Mouse (Mus musculus) embryonic facial prominence, embryonic 14.5 days (tissue): ENCODE data around the gene Sgip1. TPM values are rescaled to one million over a fixed set of nuclear protein-coding genes. Genes with fewer than 3 reads are reported as not detected.

ENCODE experiments used
- ATAC-seq: fragments of 200-750 bp; cut with Nextera tagmentation; 2 replicates; pipeline ENCODE4 v1.8.0; 2017; ENCODE audit warnings: low read depth, moderate number of reproducible peaks, moderate TSS enrichment
- DNase-seq: peaks from one replicate; pipeline ENCODE4 v3.0.0-alpha.2; 2015; ENCODE audit warnings: low spot score
- H3K27ac ChIP-seq: fragments of 300-500 bp; sonication (generic); replicated peaks from 2 replicates; pipeline ENCODE4 v1.5.1; 2014; ENCODE audit warnings: low read depth, mild to moderate bottlenecking, low read length, moderate library complexity
- H3K27me3 ChIP-seq: fragments of 300-500 bp; sonication (generic); replicated peaks from 2 replicates; pipeline ENCODE4 v1.6.1; 2014; ENCODE audit warnings: low read length; ENCODE audit not compliant: control insufficient read depth, insufficient read depth
- H3K36me3 ChIP-seq: fragments of 300-500 bp; sonication (generic); 2 replicates; pipeline ENCODE4 v1.6.1; 2014; ENCODE audit warnings: low read length, mixed read lengths; ENCODE audit not compliant: control insufficient read depth, insufficient read depth
- H3K4me1 ChIP-seq: fragments of 300-500 bp; sonication (generic); 2 replicates; pipeline ENCODE4 v1.6.1; 2014; ENCODE audit warnings: antibody characterized with exemption, low read length; ENCODE audit not compliant: control insufficient read depth, insufficient read depth
- H3K4me2 ChIP-seq: fragments of 300-500 bp; sonication (generic); 2 replicates; pipeline ENCODE4 v1.6.1; 2014; ENCODE audit warnings: low read depth, mild to moderate bottlenecking, low read length, moderate library complexity, mixed read lengths
- H3K4me3 ChIP-seq: fragments of 300-500 bp; sonication (generic); 2 replicates; pipeline ENCODE4 v1.5.1; 2014; ENCODE audit warnings: low read depth, mild to moderate bottlenecking, low read length
- H3K9ac ChIP-seq: fragments of 300-500 bp; sonication (generic); 2 replicates; pipeline ENCODE4 v1.6.1; 2014; ENCODE audit warnings: low read depth, mild to moderate bottlenecking, low read length, moderate library complexity, mixed read lengths
- H3K9me3 ChIP-seq: fragments of 300-500 bp; sonication (generic); 2 replicates; pipeline ENCODE4 v1.6.1; 2016; ENCODE audit warnings: low read length; ENCODE audit not compliant: control insufficient read depth
- WGBS: fragments of 180-500 bp; shearing (Covaris S2); extraction: QIAGEN DNeasy Blood & Tissue Kit; methylation state at CpG from one replicate; pipeline ENCODE4 v1.1.7; 2014; 5-methylcytosine and 5-hydroxymethylcytosine counted together
- polyA plus RNA-seq: library from polyadenylated mRNA; unstranded; fragments of >200 nt; fragmentation: Nextera tagmentation; extraction: Ambion mirVana; gene quantifications from 2 replicates; pipeline ENCODE4 v1.2.1, GENCODE M21; 2014

Gene Sgip1
- polyA plus RNA-seq, 1 experiment from 2014 or later = 4.0 TPM

DNA sequence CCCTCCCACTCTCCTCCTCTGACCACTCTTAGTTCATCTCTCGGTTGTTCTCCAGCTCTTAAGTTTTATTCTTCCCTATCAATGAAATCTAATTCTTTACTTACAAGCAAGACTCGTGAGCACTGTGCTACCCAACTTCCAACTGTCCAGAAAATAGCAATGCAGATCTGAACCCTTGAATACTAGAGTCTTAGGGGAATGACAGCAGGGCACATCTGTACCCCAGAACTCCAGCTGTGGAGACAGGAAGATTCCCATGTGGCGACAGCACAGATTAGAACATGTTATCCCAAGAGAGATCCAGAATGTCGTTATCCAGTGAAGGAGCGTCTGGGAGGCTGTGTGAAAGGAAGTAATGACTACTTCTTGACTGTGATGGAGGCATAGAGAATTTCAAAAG lies 265.2 kb downstream of the Sgip1 start:
- peaks cover 24% of the 10 kb centered on the region for H3K4me1 ChIP-seq

GRCm38 (mm10) chr4:103006943-103007418 lies 265.9 kb downstream of the Sgip1 start:
- Histone ChIP-seq H3K9me3 (no peaks in the 10 kb centered on the region), H3K4me1 (peaks cover 28% of the 10 kb centered on the region), H3K27me3 (no peaks in the 10 kb centered on the region), H3K27ac (peak overlapping the region; percentile 77; the same call in 1 of the 2 replicates), H3K36me3 (no peaks in the 10 kb centered on the region), H3K4me3 (no peak overlapping the region), H3K4me2 (no peak overlapping the region), H3K9ac (no peak overlapping the region)
- peak; percentile 58 for DNase-seq
- ATAC-seq = no peak; the same call in 1 of the 2 replicates
- 13% methylated on average over 4 of the region's 4 CpGs for WGBS

More for the DNA sequence above, 265.2 kb downstream of the Sgip1 start:
- no peak overlapping the region for H3K4me3 ChIP-seq
- no peak for ATAC-seq
- H3K9me3 ChIP-seq = no peaks in the 10 kb centered on the region
- H3K4me2 ChIP-seq = no peak overlapping the region
- no peaks in the 10 kb centered on the region for H3K36me3 ChIP-seq
- WGBS = 54% methylated on average over 5 of the region's 5 CpGs
- peak overlapping the region; percentile 77 for H3K27ac ChIP-seq
- no peak for DNase-seq
- H3K27me3 ChIP-seq = no peaks in the 10 kb centered on the region
- H3K9ac ChIP-seq = no peak overlapping the region

DNA sequence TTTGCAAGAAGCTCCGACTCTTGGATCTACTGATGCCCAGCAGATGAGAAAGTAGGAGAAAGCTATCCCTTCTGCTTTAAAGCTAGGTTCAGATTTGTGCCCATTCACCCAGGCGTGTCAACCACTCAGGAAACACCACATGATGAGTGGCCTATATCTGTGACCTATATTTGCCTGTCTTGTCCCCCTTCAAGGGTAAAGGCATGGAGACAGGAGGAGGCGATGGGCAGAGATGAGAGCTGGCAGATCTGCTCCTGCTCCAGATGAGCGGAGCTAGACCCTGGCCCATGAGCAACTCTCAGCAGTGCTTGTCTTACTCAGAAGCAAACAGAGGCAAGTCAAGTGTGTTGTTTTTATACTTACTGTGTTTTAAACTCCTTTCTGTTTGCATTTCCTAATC lies 269.6 kb downstream of the Sgip1 start:
- no peak overlapping the region for H3K9ac ChIP-seq
- no peak for DNase-seq
- H3K27ac ChIP-seq = no peak overlapping the region
- no peak overlapping the region for H3K4me2 ChIP-seq
- no peaks in the 10 kb centered on the region for H3K9me3 ChIP-seq
- H3K36me3 ChIP-seq = no peaks in the 10 kb centered on the region
- no peaks in the 10 kb centered on the region for H3K27me3 ChIP-seq
- no peak overlapping the region for H3K4me3 ChIP-seq
- peaks cover 33% of the 10 kb centered on the region for H3K4me1 ChIP-seq
- no peak for ATAC-seq
- 96% methylated on average over 4 of the region's 4 CpGs for WGBS

DNA sequence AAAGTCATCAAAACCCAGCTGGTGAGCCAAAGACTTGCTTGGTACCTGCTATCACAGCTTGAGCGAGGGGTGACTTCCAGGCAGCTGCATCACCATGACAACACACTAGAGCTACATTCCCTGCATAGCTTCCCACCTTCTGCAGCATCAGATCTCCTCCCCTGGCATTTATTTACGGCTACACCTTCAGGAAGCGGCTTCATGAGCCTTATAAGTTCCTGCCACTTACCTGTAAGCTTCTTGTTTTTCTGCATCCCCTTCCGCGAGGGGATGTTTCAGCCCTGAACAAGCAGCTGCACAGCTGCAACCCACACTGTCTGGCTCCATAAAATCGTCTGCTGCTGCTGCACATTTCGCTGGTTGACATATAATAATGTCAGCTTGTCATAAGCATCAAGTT lies 270.7 kb downstream of the Sgip1 start:
- Histone ChIP-seq H3K27ac (no peak overlapping the region), H3K4me3 (no peak overlapping the region), H3K4me2 (no peak overlapping the region), H3K9ac (no peak overlapping the region), H3K4me1 (peaks cover 24% of the 10 kb centered on the region), H3K9me3 (no peaks in the 10 kb centered on the region), H3K27me3 (no peaks in the 10 kb centered on the region), H3K36me3 (no peaks in the 10 kb centered on the region)
- peak; percentile 65 for DNase-seq
- ATAC-seq = no peak
- WGBS = 29% methylated on average over 7 of the region's 7 CpGs

GRCm38 (mm10) chr4:103013490-103013889 lies 272.4 kb downstream of the Sgip1 start:
- WGBS = 11% methylated on average over 4 of the region's 4 CpGs
- peaks cover 17% of the 10 kb centered on the region for H3K4me1 ChIP-seq
- peak; percentile 51 for DNase-seq
- no peak overlapping the region for H3K9ac ChIP-seq
- H3K9me3 ChIP-seq = no peaks in the 10 kb centered on the region
- H3K27me3 ChIP-seq = no peaks in the 10 kb centered on the region
- H3K4me3 ChIP-seq = no peak overlapping the region
- no peaks in the 10 kb centered on the region for H3K36me3 ChIP-seq
- H3K27ac ChIP-seq = no peak overlapping the region; the same call in 1 of the 2 replicates
- peak overlapping the region; percentile 35 for H3K4me2 ChIP-seq
- peak; percentile 37; the same call in 1 of the 2 replicates for ATAC-seq

Other genes starting within 250 kb of the Sgip1 start
- 0.94 and 1.2 TPM in 2 replicates for gene Tctex1d1, start 237.3 kb downstream of the Sgip1 start, polyA plus RNA-seq